Mouse (Mus musculus): ENCODE results near the gene Nav2.

Nav2 gene

DNA sequence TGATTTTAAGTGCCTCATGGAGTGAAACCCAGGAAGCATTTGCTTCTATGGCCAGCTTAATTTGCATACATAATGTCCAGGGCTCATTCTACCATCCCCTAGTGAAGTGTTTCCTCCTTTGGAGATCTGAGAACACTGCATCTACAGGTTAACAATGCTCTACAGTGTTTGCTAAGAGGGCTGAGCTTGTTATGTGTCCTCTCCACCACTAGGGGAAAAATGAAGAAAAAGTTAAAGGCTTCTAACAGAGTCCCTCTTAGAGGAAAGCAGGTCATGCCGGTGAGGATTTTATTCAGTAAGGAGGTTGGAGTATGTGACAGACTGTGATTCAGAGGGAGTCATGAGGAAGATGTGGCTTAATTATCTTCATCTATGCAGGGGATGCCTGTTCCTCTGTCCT is 103.5 kb downstream of the Nav2 start:
- DNase-seq: no peak

DNA sequence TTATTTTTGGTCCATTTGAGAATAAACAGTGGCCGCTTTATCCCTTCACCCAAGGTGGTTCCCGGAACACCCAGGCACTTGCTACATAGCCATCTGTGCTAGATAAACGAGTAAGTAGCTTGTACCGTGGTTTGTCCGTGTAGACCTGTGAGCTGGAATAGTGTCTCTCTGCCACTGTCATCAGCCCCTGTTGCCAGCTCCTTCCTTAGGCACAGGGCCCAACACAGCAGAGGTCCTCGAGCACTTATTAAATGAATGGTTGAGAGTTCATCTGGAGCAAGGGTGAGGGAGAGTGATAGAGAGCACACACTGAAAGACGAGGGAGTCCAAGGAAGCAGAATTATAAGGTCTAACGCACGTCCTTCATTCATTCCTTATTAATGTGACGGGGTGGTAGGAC is 106.0 kb downstream of the Nav2 start:
- DNase-seq: no peak

DNA sequence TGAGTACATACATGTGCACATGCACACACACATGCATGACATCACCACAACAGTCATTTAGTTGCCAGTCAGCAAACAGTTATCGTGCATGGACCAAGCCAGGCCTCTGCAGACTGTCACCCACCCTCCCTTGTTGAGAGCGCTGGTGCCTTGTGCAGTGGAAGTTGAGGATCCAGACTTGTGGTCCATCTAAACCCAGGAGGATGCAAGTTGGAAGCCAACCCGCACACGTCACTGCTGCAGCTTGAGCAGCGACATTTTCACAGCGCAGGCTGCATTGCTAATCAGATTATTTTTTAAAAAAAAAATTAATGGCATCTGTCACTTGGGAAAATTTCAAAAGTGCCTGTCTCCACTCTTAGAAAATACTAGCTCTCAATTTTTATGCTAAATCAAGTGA is 106.8 kb downstream of the Nav2 start:
- DNase-seq: no peak

- DNase-seq: no peak
Measured at GRCm38 (mm10) chr7:49016088-49016487, 107.6 kb downstream of the Nav2 start.

DNA sequence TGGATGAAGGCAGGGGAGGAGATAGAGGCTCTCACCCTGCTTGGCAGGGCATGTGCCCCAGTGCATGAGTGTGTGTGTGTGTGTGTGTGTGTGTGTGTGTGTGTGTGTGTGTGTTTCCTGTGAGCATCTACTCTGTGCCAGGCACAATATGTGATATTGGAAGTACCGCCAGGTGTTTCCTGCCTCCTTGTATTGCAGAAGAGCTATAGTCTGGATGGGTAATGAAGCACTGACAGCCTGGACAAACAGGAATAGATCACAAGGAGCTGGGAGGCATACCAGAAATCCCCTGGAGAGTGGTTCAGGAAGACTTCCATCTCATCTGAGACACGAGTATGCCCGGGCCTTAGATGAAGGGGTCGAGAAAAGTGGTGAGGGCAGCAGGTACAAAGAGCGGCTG is 109.3 kb downstream of the Nav2 start:
- no peak for DNase-seq

DNA sequence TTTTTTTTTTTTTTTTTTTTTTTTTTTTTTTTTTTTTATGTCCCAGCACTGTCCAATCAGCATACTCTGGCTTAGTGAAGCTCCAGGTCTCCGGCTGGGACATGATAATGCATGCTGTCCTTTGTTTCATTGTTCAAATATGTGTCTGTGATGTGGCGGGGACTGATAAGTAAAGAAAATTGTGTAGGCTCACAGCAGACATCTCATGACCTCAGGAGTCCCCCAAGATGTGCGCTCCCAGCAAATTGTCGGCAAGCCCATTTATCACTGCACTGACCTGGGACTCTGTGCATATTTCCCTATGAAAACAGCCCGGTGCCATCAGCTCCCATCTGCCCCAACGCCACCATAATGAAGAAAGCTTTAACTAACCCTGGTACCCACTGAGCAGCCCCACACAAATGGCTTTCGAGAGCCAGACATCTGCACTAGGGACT is 110.0 kb downstream of the Nav2 start:
- DNase-seq: no peak

DNA sequence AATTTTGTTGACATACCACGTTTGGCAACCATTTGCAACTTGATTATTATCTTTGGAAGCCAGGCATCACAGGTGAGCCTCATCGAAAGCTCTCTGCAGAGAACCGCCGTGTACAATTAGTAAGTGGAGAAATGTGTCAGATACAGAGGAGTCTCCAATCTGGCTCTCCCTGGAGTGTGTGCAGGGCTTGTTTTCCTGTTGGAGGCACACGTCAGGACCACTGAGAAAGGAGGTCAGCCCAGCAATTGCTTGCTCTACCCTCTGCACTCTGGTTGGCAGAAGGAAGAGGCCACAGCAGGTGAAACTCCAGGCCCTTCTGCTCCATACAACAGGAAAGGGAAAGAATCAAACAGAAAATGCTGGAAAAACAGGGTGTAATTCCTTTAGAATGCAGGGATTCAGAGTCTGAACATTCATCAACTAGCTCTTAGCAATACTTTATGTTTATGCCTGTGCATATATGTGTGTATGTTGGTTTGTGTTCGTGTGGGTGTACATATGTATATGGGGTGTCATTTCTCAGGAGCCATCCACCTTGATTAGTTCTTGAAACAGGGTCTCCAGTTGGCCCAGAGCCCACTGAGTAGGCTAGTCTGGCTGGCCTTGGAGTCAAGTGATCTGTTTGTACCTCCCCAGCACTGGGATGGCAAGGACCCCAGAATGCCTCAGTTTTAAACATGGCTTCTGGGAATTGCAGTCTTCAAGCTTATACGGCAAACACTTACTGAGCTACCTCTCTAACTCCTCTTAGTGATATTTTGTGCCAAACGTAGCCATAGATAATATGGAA is 116.7 kb downstream of the Nav2 start:
- no peak for DNase-seq

- no peak for DNase-seq
Measured at GRCm38 (mm10) chr7:49025991-49026390, 117.5 kb downstream of the Nav2 start.

DNA sequence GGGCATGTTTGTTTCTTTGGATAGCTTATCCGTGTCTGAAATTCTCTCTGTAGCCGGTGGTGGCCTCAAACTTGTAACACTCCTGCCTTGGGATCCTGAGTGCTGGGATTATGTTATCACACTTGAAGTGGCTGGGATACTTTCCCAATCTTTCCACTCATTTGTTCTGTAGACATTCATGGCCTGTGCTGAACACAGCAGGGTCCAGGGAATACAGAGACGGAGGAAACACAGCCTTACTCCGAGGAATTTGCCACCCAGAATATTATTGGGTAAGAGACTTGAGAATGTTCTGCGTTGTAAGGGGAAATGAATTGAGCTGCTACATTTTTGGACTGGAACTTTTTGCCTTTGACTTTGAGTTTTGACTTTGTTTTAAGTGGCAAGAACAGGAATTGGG is 118.0 kb downstream of the Nav2 start:
- DNase-seq: no peak

GRCm38 (mm10) chr7:49029282-49030012 is 120.9 kb downstream of the Nav2 start:
- DNase-seq: no peak

GRCm38 (mm10) chr7:49032216-49032615 is 123.7 kb downstream of the Nav2 start:
- DNase-seq: no peak

DNA sequence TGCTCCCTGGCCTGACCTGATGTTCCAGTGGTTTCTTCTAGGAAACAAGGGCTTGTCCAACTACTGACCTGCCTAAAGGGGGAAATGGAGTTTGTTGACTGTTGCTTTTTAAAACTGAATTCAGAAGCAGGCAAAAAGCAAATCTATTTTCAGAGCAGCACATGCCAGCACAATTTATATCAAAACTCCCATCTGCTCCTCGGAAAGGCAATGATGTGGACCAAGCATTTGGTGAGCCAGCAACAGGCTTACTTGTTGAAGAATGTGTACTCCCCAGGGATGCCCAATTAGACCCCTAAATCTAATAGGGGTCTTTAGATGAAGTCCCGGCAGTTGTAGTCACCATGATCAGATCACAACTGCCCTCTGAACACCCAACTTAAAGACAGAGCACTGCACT is 125.7 kb downstream of the Nav2 start:
- DNase-seq: no peak

- DNase-seq: no peak
Measured at GRCm38 (mm10) chr7:49040163-49040562, 131.6 kb downstream of the Nav2 start.

- no peak for DNase-seq
Measured at GRCm38 (mm10) chr7:49041334-49042070, 133.0 kb downstream of the Nav2 start.

GRCm38 (mm10) chr7:49045499-49046346 is 137.2 kb downstream of the Nav2 start:
- no peak for DNase-seq

GRCm38 (mm10) chr7:49046347-49046989 is 138.0 kb downstream of the Nav2 start:
- DNase-seq: peak; percentile 38

- peak; percentile 71 for DNase-seq
Measured at GRCm38 (mm10) chr7:49047336-49047735, 138.8 kb downstream of the Nav2 start.

DNA sequence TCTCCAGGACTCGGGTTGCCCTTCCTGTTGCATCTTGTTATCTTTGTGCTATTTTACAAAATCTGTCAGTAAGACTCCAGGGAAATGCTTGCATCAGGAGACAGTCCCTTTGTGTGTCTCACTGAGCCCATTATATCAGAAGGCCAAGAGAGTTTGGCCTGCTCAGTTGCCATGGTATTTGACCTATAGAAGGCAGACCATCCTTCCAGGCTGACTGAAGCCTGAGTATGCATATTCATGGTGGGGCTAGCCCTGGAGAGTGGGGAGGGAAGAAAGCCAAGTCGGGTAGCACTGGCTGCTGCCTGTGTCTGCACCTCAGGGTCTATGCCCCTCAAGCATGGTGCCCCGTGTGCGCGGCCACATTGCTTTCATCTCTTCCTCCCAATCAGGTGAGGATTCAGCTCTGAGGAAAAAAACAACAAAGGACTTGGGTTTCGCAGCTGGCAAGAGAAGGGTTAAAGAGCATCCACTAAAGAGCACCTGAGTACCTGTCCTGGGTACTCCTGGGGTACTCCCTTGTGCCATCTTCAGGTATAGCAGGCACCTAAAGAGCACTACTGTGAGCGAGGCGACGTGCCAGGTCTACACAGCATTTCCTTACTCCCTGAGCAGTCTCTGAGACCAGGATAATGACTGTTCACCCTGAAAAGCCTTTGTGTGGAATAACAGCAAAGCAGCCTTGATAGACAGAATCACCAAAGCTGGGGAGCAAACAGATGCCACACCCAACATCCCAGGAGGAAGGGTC is 144.5 kb downstream of the Nav2 start:
- DNase-seq: no peak

DNA sequence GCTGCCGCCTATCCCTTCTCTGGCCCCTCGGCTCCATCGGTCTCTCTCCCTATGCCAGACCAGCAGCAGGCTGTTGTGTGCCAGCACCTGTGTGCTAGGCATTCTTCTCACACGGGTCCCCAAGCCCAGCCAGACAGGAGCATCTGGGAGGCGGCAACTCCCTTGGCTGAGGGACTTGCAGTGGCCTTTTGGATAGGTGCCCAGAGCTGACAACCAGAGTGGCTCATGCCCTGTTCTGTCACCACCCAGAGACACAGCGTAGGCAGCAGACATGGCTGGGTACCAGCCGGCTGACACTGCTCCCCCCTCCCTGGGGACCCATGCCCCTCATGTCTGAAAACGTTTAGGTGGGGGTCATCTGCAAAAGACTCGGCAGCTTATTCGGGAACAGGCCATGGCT is 146.8 kb downstream of the Nav2 start:
- DNase-seq: peak; percentile 34

DNA sequence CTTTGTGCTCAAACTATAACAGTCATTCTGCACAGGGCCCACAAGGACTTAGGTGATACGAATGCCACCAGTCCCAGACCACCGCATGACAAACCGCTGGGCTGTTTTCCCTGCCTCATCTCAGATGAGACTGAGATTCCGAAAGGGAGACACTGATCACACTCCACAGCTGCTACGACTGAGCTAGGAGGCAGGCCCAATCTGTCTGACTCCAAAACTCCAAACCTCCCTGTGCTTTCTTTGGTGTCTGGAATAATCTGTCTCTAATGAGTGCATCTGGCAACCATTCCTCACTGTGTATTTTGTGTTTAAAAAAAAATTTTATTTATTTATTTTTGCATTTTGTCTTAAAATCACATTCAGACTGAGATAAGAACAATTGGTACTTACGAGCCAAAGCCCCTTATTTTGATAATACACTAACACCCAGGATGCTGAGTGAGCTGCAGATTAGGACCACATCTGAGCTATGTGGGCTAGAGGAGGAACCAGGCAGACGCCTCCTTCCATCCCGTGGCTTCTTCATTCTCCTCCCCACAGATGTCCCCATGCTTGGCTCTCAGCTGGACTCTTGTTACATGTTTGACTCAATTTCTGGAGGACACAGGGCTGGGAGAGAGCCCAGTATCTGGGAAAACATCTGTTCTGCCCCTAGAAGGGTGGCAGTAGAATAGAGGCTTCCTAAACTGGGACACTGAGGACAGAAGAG is 149.9 kb downstream of the Nav2 start:
- DNase-seq: peak; percentile 36

Measured in layer of hippocampus, adult 9-11 months (tissue).